Mouse (Mus musculus) cerebellum, adult 9-11 months (tissue): Measurements from ENCODE around the gene Acaa1a.
A peak's percentile ranks its signal among the peaks of the same experiment; 100 is the strongest.

Experiments used
- DNase-seq: peaks from one replicate; pipeline ENCODE4 v3.0.0; 2022

The Acaa1a gene

GRCm38 (mm10) chr9:119339558-119340211, at the start of gene Acaa1a:
TSS of gene Acaa1a (plus strand) at chr9:119339676.
- peak; percentile 80 for DNase-seq

GRCm38 (mm10) chr9:119290791-119291190, 48.7 kb upstream of the Acaa1a start:
- DNase-seq: no peak

- DNase-seq: no peak
Measured at GRCm38 (mm10) chr9:119297696-119298095, 41.8 kb upstream of the Acaa1a start.

- no peak for DNase-seq
Measured at GRCm38 (mm10) chr9:119298563-119298962, 40.9 kb upstream of the Acaa1a start.

GRCm38 (mm10) chr9:119305863-119306262, 33.6 kb upstream of the Acaa1a start:
- no peak for DNase-seq

GRCm38 (mm10) chr9:119309067-119309466, 30.4 kb upstream of the Acaa1a start:
- DNase-seq: no peak

- peak; percentile 40 for DNase-seq
Measured at GRCm38 (mm10) chr9:119313096-119313495, 26.4 kb upstream of the Acaa1a start.

GRCm38 (mm10) chr9:119318891-119319290, 20.6 kb upstream of the Acaa1a start:
- DNase-seq: no peak

GRCm38 (mm10) chr9:119320446-119320845, 19.0 kb upstream of the Acaa1a start:
- DNase-seq: peak; percentile 32

- DNase-seq: no peak
Measured at GRCm38 (mm10) chr9:119320946-119321345, 18.5 kb upstream of the Acaa1a start.

- no peak for DNase-seq
Measured at GRCm38 (mm10) chr9:119321392-119322229, 17.9 kb upstream of the Acaa1a start.

GRCm38 (mm10) chr9:119322289-119323259, 16.9 kb upstream of the Acaa1a start, which contains the start of gene Oxsr1:
TSS of gene Oxsr1 (minus strand) at chr9:119322427.
- DNase-seq: peak; percentile 100

GRCm38 (mm10) chr9:119323260-119323645, 16.2 kb upstream of the Acaa1a start:
- no peak for DNase-seq

GRCm38 (mm10) chr9:119324130-119324529, 15.3 kb upstream of the Acaa1a start:
- no peak for DNase-seq

GRCm38 (mm10) chr9:119328488-119328887, 11.0 kb upstream of the Acaa1a start:
- no peak for DNase-seq

GRCm38 (mm10) chr9:119330186-119330963, 9.1 kb upstream of the Acaa1a start:
- no peak for DNase-seq

- no peak for DNase-seq
Measured at GRCm38 (mm10) chr9:119334324-119334723, 5.2 kb upstream of the Acaa1a start.

GRCm38 (mm10) chr9:119334834-119335233, 4.6 kb upstream of the Acaa1a start:
- DNase-seq: no peak

GRCm38 (mm10) chr9:119335571-119335970, 3.9 kb upstream of the Acaa1a start:
- no peak for DNase-seq

- no peak for DNase-seq
Measured at GRCm38 (mm10) chr9:119337842-119338241, 1.6 kb upstream of the Acaa1a start.

- DNase-seq: no peak
Measured at GRCm38 (mm10) chr9:119338350-119338749, 1.1 kb upstream of the Acaa1a start.

- no peak for DNase-seq
Measured at GRCm38 (mm10) chr9:119339106-119339505, 370 bp upstream of the Acaa1a start.
